Mouse (Mus musculus) MEL (cell line): ENCODE results near the gene Prex1.

ENCODE experiments used
- JUND ChIP-seq: IDR thresholded peaks from 2 replicates; pipeline ENCODE4 v1.6.1; 2011; ENCODE audit warnings: low read depth, mild to moderate bottlenecking, improper control_type of control experiment, low read length
- USF1 ChIP-seq: IDR thresholded peaks from 2 replicates; pipeline ENCODE4 v1.6.1; 2014; ENCODE audit warnings: low read depth, mild to moderate bottlenecking, inconsistent platforms, low read length, improper control_type of control experiment, moderate library complexity

DNA sequence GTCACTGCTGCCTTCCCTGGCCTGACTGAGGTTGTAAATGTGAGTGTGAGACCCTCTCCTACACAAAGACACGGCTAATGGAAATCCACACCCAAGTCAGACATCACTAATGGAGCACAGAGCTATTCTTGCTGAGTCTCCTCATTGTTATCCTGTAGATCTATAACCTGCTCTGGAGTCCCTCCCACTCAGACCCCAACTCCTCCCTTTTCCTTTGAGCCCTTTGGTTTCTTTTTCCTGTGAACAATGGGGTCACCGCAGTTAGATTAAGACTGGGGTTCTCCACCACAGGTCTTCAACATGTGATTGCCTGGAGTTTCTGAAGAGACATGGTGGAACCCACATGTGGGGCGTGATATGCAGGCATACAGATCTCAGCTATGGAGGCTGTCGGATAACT lies 57.0 kb downstream of the Prex1 start:
- peak; percentile 12; the same call in 1 of the 2 replicates for TF ChIP-seq USF1
- TF ChIP-seq JUND: no peak
